Mouse (Mus musculus) E14TG2a.4 (cell line): ENCODE data around the gene 4930522L14Rik.
"Not testable (repeated sequence)": the region's sequence is repeated elsewhere in the genome, so short reads cannot be mapped to it uniquely, and the experiment has no call there.

ENCODE experiments used
- CTCF ChIP-seq: conservative IDR thresholded peaks from 2 replicates; pipeline ENCODE4 v1.5.1; 2014; ENCODE audit warnings: low read length
- NANOG ChIP-seq: IDR thresholded peaks from 2 replicates; pipeline ENCODE4 v1.6.1; 2014; ENCODE audit warnings: borderline replicate concordance, low read length, mixed read lengths
- POU5F1 ChIP-seq: IDR thresholded peaks from 2 replicates; pipeline ENCODE4 v1.6.1; 2014; ENCODE audit warnings: low read length, borderline replicate concordance

DNA sequence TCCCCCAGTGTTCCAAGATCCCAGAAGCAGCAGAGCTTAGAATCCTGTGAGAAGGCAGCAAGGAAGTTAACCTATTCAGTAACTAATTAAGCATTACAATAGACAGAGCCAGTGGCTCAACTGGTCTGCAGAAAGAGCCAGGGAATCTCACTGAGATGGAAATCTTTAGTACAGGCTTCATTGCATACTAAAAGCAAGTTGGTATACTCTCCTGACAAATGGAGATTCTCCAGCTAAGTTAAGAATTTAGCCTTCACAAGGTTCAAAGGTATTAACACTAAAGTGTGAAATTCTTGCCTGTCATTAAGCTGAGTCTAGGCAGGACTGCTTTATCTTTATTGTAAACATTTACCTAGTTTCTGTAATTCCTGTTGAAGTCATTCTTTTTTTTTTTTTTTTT is 49.8 kb upstream of the 4930522L14Rik start:
- TF ChIP-seq CTCF, POU5F1, NANOG: not testable (repeated sequence)
